Comparison of ENCODE assay signal across 12 mouse cellular contexts in genomic region chr8:10633360-10634140, GRCm38 (mm10).
DNase-seq lines count a peak whose midpoint lies in the region; ATAC-seq and TF ChIP-seq lines count a peak whose summit lies in the region.
"Had no signal": no experiment of that assay in that cellular context is flagged by ENCODE, and none has a peak within 500 bp of the region (broad histone marks: within the 10 kb centered on the region; RNA-seq: fewer than 3 reads in every experiment).

No protein-coding gene starts in this region.

- H3K36me3 ChIP-seq in hindbrain, embryonic 15.5 days: no peaks in the 10 kb centered on the region
- no peaks in the 10 kb centered on the region for H3K36me3 ChIP-seq in hindbrain, embryonic 14.5 days (replicated peaks; ENCODE audit: control insufficient read depth, insufficient read depth)
- no peaks in the 10 kb centered on the region for H3K36me3 ChIP-seq in limb, embryonic 14.5 days (ENCODE audit: control insufficient read depth, insufficient read depth, low read length)

- no peaks in the 10 kb centered on the region for H3K27me3 ChIP-seq in hindbrain, embryonic 15.5 days
- H3K27me3 ChIP-seq in hindbrain, embryonic 14.5 days (ENCODE audit: control insufficient read depth, insufficient read depth, low read length): no peaks in the 10 kb centered on the region
- H3K27me3 ChIP-seq in limb, embryonic 14.5 days (ENCODE audit: control insufficient read depth, insufficient read depth, low read length): no peaks in the 10 kb centered on the region
- H3K27me3 ChIP-seq: forebrain, embryonic 13.5 days had no signal

- TF ChIP-seq POLR2A in limb, embryonic 14.5 days (IDR thresholded peaks at IDR 0.05; ENCODE audit: borderline replicate concordance, extremely low read depth, insufficient read depth, insufficient read length): no peak

- DNase-seq in hindbrain, embryonic 14.5 days (ENCODE audit: low spot score): no peak
- peak; percentile 3 to 5 for DNase-seq in B cell, adult 2 months
- no peak for DNase-seq in limb, embryonic 14.5 days (ENCODE audit: low spot score)
- DNase-seq in lung, postnatal 10 days: no peak
- DNase-seq in spleen, postnatal 14 days (ENCODE audit: low spot score in 2 of 2): no peak
- no peak for DNase-seq in lung, adult 18-20 months
- DNase-seq: heart, adult 2 months; heart, postnatal 14 days had no signal

- no peaks in the 10 kb centered on the region for H3K9me3 ChIP-seq in hindbrain, embryonic 15.5 days
- H3K9me3 ChIP-seq in hindbrain, embryonic 14.5 days (ENCODE audit: control insufficient read depth, low read length): no peaks in the 10 kb centered on the region
- no peaks in the 10 kb centered on the region for H3K9me3 ChIP-seq in limb, embryonic 14.5 days (ENCODE audit: control insufficient read depth, low read length)
- H3K9me3 ChIP-seq: forebrain, embryonic 13.5 days had no signal

- no peak overlapping the region for H3K4me3 ChIP-seq in hindbrain, embryonic 15.5 days
- H3K4me3 ChIP-seq in hindbrain, embryonic 14.5 days (replicated peaks; ENCODE audit: low read length): no peak overlapping the region
- no peak overlapping the region for H3K4me3 ChIP-seq in limb, embryonic 14.5 days (replicated peaks; ENCODE audit: low read length)
- H3K4me3 ChIP-seq: forebrain, embryonic 13.5 days; heart, adult 2 months had no signal

- H3K9ac ChIP-seq in hindbrain, embryonic 15.5 days: no peak overlapping the region
- H3K9ac ChIP-seq in hindbrain, embryonic 14.5 days: no peak overlapping the region
- no peak overlapping the region for H3K9ac ChIP-seq in limb, embryonic 14.5 days (ENCODE audit: low read depth, low read length, severe bottlenecking)
- H3K9ac ChIP-seq: forebrain, embryonic 13.5 days had no signal

- 60% methylated on average over 12 of the region's 12 CpGs for WGBS in hindbrain, embryonic 15.5 days
- WGBS in hindbrain, embryonic 14.5 days: 65% methylated on average over 11 of the region's 12 CpGs
- WGBS in limb, embryonic 14.5 days: 28% methylated on average over 11 of the region's 12 CpGs

- ATAC-seq in hindbrain, embryonic 15.5 days (ENCODE audit: low FRiP score, low read depth): peak; percentile 32; the same call in 1 of the 2 replicates
- ATAC-seq in hindbrain, embryonic 14.5 days (ENCODE audit: low FRiP score): no peak
- peak; percentile 78 for ATAC-seq in common myeloid progenitor, adult 5-6 weeks (replicated peaks; ENCODE audit: low read depth, poor library complexity, severe bottlenecking)
- ATAC-seq in limb, embryonic 14.5 days (ENCODE audit: low FRiP score, low read depth): no peak
- ATAC-seq: forebrain, embryonic 13.5 days; intestine, postnatal 0 days had no signal

- H3K27ac ChIP-seq in hindbrain, embryonic 15.5 days (replicated peaks): no peak overlapping the region
- no peak overlapping the region for H3K27ac ChIP-seq in hindbrain, embryonic 14.5 days
- no peak overlapping the region for H3K27ac ChIP-seq in limb, embryonic 14.5 days (replicated peaks; ENCODE audit: low read depth, low read length)
- H3K27ac ChIP-seq: forebrain, embryonic 13.5 days; heart, adult 2 months had no signal

- no peak overlapping the region for H3K4me2 ChIP-seq in hindbrain, embryonic 15.5 days
- H3K4me2 ChIP-seq in hindbrain, embryonic 14.5 days (replicated peaks): no peak overlapping the region
- peak overlapping the region; percentile 23 for H3K4me2 ChIP-seq in limb, embryonic 14.5 days (replicated peaks; ENCODE audit: low read depth, low read length, severe bottlenecking)
- H3K4me2 ChIP-seq: forebrain, embryonic 13.5 days had no signal

- H3K4me1 ChIP-seq in hindbrain, embryonic 15.5 days (replicated peaks): peaks cover 16% of the 10 kb centered on the region; the same call in 1 of the 2 replicates
- peaks cover 12% of the 10 kb centered on the region; the same call in 1 of the 2 replicates for H3K4me1 ChIP-seq in hindbrain, embryonic 14.5 days (replicated peaks; ENCODE audit: control insufficient read depth, insufficient read depth, low read length)
- H3K4me1 ChIP-seq in limb, embryonic 14.5 days (ENCODE audit: control insufficient read depth, insufficient read depth, low read length): peaks cover 30% of the 10 kb centered on the region

Comparison
In these comparisons a context has a peak if more than half of its experiments do, and no peak if none do; other contexts are left out.
1. ATAC-seq: peak in hindbrain, embryonic 15.5 days (single experiment) and common myeloid progenitor, adult 5-6 weeks (single experiment); none in hindbrain, embryonic 14.5 days (single experiment) and limb, embryonic 14.5 days (single experiment).
2. DNase-seq: peak in B cell, adult 2 months (2 of 2); none in hindbrain, embryonic 14.5 days (single experiment), limb, embryonic 14.5 days (single experiment), lung, postnatal 10 days (single experiment), spleen, postnatal 14 days (0 of 2) and lung, adult 18-20 months (0 of 2).